7 mouse cellular contexts compared by ENCODE assay signal in the genomic region with DNA sequence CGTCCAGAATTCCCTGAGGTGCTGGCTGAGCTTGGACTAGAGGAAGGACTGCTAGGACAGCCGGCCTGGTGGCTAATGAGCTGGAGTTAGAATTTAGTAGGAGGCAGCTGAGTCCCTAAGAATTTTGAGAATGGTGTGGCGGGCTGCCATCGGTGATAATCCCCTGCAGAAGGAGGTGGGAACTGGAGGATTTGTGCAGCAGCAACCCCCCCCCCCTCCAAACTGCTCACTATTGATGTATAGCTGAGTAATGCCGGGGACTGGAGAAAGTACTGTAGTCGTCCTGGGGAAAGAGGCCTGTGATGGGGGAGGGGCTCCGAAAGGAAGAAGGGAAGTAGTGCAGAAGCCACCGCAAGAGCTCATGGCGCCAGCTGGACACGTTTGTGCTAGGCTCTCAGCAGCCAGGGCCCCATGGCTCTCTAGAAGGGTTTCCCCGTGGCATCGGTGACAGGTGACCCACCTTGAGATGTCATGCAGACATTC. TPM values are rescaled to one million over a fixed set of nuclear protein-coding genes. Genes with fewer than 3 reads are reported as not detected.
DNase-seq lines count a peak whose midpoint lies in the region; ATAC-seq and TF ChIP-seq lines count a peak whose summit lies in the region.

No protein-coding gene starts in this region.

- TF ChIP-seq CTCF in lung, embryonic 14.5 days (IDR thresholded peaks at IDR 0.05; ENCODE audit: low read depth): no peak

- WGBS in lung, embryonic 14.5 days: 10% methylated on average over 12 of the region's 12 CpGs
- 7% methylated on average over 12 of the region's 12 CpGs for WGBS in forebrain, embryonic 10.5 days
- WGBS in limb, embryonic 11.5 days: 15% methylated on average over 12 of the region's 12 CpGs
- WGBS in neural tube, embryonic 15.5 days: 15% methylated on average over 12 of the region's 12 CpGs

- peaks cover 10% of the 10 kb centered on the region; the same call in 1 of the 2 replicates for H3K4me1 ChIP-seq in lung, embryonic 14.5 days (ENCODE audit: insufficient read depth)
- peaks cover 37% of the 10 kb centered on the region for H3K4me1 ChIP-seq in forebrain, embryonic 10.5 days
- H3K4me1 ChIP-seq in limb, embryonic 11.5 days (ENCODE audit: control insufficient read depth, insufficient read depth, low read length): peaks cover 10% of the 10 kb centered on the region
- H3K4me1 ChIP-seq in neural tube, embryonic 15.5 days: peaks cover 28% of the 10 kb centered on the region

- ATAC-seq in lung, embryonic 14.5 days (ENCODE audit: insufficient read depth): peak; percentile 32
- ATAC-seq in limb, embryonic 11.5 days (ENCODE audit: insufficient number of reproducible peaks, low FRiP score, low TSS enrichment, low read depth): no peak
- ATAC-seq in neural tube, embryonic 15.5 days (ENCODE audit: low FRiP score): no peak

- DNase-seq in lung, embryonic 14.5 days: peak; percentile 65
- no peak for DNase-seq in lung, postnatal 14 days
- DNase-seq in forebrain, embryonic 10.5 days (ENCODE audit: extremely low spot score, low spot score): peak; percentile 32
- peak; percentile 40 for DNase-seq in limb, embryonic 11.5 days (ENCODE audit: low spot score)
- no peak for DNase-seq in spleen, postnatal 36 days (ENCODE audit: low spot score in 2 of 2)
- no peak for DNase-seq in urinary bladder, postnatal 36 days (ENCODE audit: low spot score in 2 of 2)

- H3K9ac ChIP-seq in lung, embryonic 14.5 days: no peak overlapping the region
- H3K9ac ChIP-seq in limb, embryonic 11.5 days (ENCODE audit: low read length): no peak overlapping the region
- H3K9ac ChIP-seq in neural tube, embryonic 15.5 days (replicated peaks): no peak overlapping the region

- peak overlapping the region; percentile 49 for H3K4me3 ChIP-seq in lung, embryonic 14.5 days (ENCODE audit: low read depth, low read length)
- H3K4me3 ChIP-seq in forebrain, embryonic 10.5 days: peak overlapping the region; percentile 60; the same call in 1 of the 2 replicates
- H3K4me3 ChIP-seq in limb, embryonic 11.5 days (ENCODE audit: low read depth, low read length): no peak overlapping the region
- 0 out of 2 replicates have a peak overlapping the region, but pooled peaks have one; percentile 56 for H3K4me3 ChIP-seq in neural tube, embryonic 15.5 days (replicated peaks)

- no peak overlapping the region for H3K27ac ChIP-seq in lung, embryonic 14.5 days (ENCODE audit: low read depth)
- H3K27ac ChIP-seq in forebrain, embryonic 10.5 days: no peak overlapping the region
- no peak overlapping the region for H3K27ac ChIP-seq in limb, embryonic 11.5 days (replicated peaks; ENCODE audit: low read depth, low read length)
- no peak overlapping the region for H3K27ac ChIP-seq in neural tube, embryonic 15.5 days (replicated peaks)

- peak overlapping the region; percentile 86 for H3K4me2 ChIP-seq in lung, embryonic 14.5 days
- no peak overlapping the region for H3K4me2 ChIP-seq in limb, embryonic 11.5 days (ENCODE audit: low read depth, severe bottlenecking)
- H3K4me2 ChIP-seq in neural tube, embryonic 15.5 days: peak overlapping the region; percentile 98

- no peaks in the 10 kb centered on the region for H3K36me3 ChIP-seq in lung, embryonic 14.5 days (ENCODE audit: insufficient read depth)
- H3K36me3 ChIP-seq in forebrain, embryonic 10.5 days (replicated peaks): no peaks in the 10 kb centered on the region
- H3K36me3 ChIP-seq in limb, embryonic 11.5 days (ENCODE audit: control insufficient read depth, insufficient read depth, low read length): no peaks in the 10 kb centered on the region
- no peaks in the 10 kb centered on the region for H3K36me3 ChIP-seq in neural tube, embryonic 15.5 days

- peaks cover 63% of the 10 kb centered on the region for H3K27me3 ChIP-seq in lung, embryonic 14.5 days (ENCODE audit: insufficient read depth, low read length)
- peaks cover 86% of the 10 kb centered on the region for H3K27me3 ChIP-seq in forebrain, embryonic 10.5 days (ENCODE audit: poor library complexity, severe bottlenecking)
- peaks cover 54% of the 10 kb centered on the region for H3K27me3 ChIP-seq in limb, embryonic 11.5 days (ENCODE audit: control insufficient read depth, insufficient read depth, low read length)
- H3K27me3 ChIP-seq in neural tube, embryonic 15.5 days (replicated peaks): peaks cover 72% of the 10 kb centered on the region

- no peaks in the 10 kb centered on the region for H3K9me3 ChIP-seq in lung, embryonic 14.5 days (ENCODE audit: low read depth, low read length)
- H3K9me3 ChIP-seq in forebrain, embryonic 10.5 days: no peaks in the 10 kb centered on the region
- H3K9me3 ChIP-seq in limb, embryonic 11.5 days (ENCODE audit: control insufficient read depth, low read length): no peaks in the 10 kb centered on the region
- no peaks in the 10 kb centered on the region for H3K9me3 ChIP-seq in neural tube, embryonic 15.5 days (replicated peaks)

RNA-seq across cellular contexts. Expression of a gene that starts 2.6 kb away (rescaled TPM):
- 2.7 and 3.6 TPM in 2 replicates for polyA plus RNA-seq in lung, embryonic 14.5 days (2014; fragmentation: Nextera tagmentation; extraction: Ambion mirVana)
- polyA plus RNA-seq in forebrain, embryonic 10.5 days (2016; fragmentation: Nextera tagmentation; extraction: Ambion mirVana): 0.16 and 0.38 TPM in 2 replicates
- polyA plus RNA-seq in limb, embryonic 11.5 days (2014; fragmentation: Nextera tagmentation; extraction: Ambion mirVana): 0.56 and 0.78 TPM in 2 replicates
- polyA plus RNA-seq in neural tube, embryonic 15.5 days (2015; fragmentation: Nextera tagmentation; extraction: Ambion mirVana): 0.83 and 1.1 TPM in 2 replicates

Comparison
In these comparisons a context has a peak if more than half of its experiments do, and no peak if none do; other contexts are left out.
1. DNase-seq: peak in lung, embryonic 14.5 days (single experiment), forebrain, embryonic 10.5 days (single experiment) and limb, embryonic 11.5 days (single experiment); none in lung, postnatal 14 days (single experiment), spleen, postnatal 36 days (0 of 2) and urinary bladder, postnatal 36 days (0 of 2).